ENCODE assay signal across 7 mouse cellular contexts in the genomic region with DNA sequence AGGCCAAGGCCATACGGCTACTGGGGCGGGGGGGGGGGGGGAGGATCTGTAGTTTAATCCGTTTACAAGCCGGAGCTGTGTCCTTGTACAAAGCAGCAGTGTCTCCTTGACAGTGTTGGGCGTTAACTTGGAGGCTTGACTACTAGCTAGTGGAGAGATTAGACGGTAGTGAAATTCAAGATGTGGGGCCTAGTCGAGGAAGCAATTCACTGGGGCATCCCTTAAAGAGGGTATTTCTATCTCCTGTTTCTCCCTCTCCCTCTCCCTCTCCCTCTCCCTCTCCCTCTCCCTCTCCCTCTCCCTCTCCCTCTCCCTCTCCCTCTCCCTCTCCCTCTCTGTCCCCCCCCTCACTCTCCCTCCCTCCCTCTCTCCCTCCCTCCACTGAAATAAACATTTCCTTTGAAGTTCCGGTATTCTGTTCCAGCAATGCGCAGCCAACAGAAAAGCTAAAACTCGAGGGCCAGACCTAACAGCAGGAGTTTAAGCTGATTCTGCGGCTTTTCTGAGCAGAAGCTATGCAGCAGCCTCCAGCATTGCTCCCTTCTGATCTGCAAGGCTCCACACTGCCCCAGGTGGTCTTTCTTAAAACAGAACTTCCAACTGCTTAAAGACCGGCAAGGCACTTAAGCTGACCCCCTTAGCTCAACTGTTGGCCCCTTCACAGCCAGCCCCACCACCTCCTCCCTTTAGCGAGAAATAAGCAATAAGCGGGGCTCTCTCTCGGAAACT. TPM values are rescaled to one million over a fixed set of nuclear protein-coding genes. Genes with fewer than 3 reads are reported as not detected.
DNase-seq lines count a peak whose midpoint lies in the region; ATAC-seq and TF ChIP-seq lines count a peak whose summit lies in the region.

No protein-coding gene starts in this region.

- ATAC-seq in liver, embryonic 11.5 days (replicated peaks; ENCODE audit: low FRiP score), result no peak
- ATAC-seq in neural tube, embryonic 14.5 days (ENCODE audit: low read depth), result peak; percentile 60; the same call in 1 of the 2 replicates

- no peak for TF ChIP-seq POLR2A in CH12.LX (IDR thresholded peaks at IDR 0.05; ENCODE audit: low read depth, low read length)

- peaks cover 4% of the 10 kb centered on the region for H3K27me3 ChIP-seq in CH12.LX (replicated peaks)
- H3K27me3 ChIP-seq in forebrain, embryonic 10.5 days (ENCODE audit: poor library complexity, severe bottlenecking), result peaks cover 53% of the 10 kb centered on the region
- 0 out of 2 replicates have a peak, but pooled peaks cover 2% of the 10 kb centered on the region for H3K27me3 ChIP-seq in liver, embryonic 11.5 days (replicated peaks; ENCODE audit: control insufficient read depth, insufficient read depth, low read length)
- H3K27me3 ChIP-seq in neural tube, embryonic 14.5 days (ENCODE audit: control insufficient read depth, insufficient read depth, low read length), result no peaks in the 10 kb centered on the region

- no peak overlapping the region for H3K9ac ChIP-seq in CH12.LX (ENCODE audit: insufficient read depth, low read depth)
- H3K9ac ChIP-seq in liver, embryonic 11.5 days (ENCODE audit: low read depth, low read length), result no peak overlapping the region
- H3K9ac ChIP-seq in neural tube, embryonic 14.5 days (replicated peaks; ENCODE audit: low read depth, low read length), result no peak overlapping the region

- H3K4me2 ChIP-seq in CH12.LX (ENCODE audit: insufficient read depth, low read depth, poor library complexity, severe bottlenecking), result no peak overlapping the region
- H3K4me2 ChIP-seq in liver, embryonic 11.5 days, result peak overlapping the region; percentile 48
- H3K4me2 ChIP-seq in neural tube, embryonic 14.5 days (ENCODE audit: low read depth, low read length), result peak overlapping the region; percentile 24; the same call in 1 of the 2 replicates

- H3K4me1 ChIP-seq in CH12.LX (ENCODE audit: control insufficient read depth in 1 of 2, insufficient read depth in 2 of 2), result peaks cover 0 to 6% of the 10 kb centered on the region in 2 experiments; a peak in 2 of 4 replicates
- peaks cover 23% of the 10 kb centered on the region for H3K4me1 ChIP-seq in forebrain, embryonic 10.5 days
- no peaks in the 10 kb centered on the region for H3K4me1 ChIP-seq in liver, embryonic 11.5 days (replicated peaks; ENCODE audit: control insufficient read depth, insufficient read depth, low read length)
- H3K4me1 ChIP-seq in neural tube, embryonic 14.5 days (ENCODE audit: control insufficient read depth, insufficient read depth, low read length), result peaks cover 8% of the 10 kb centered on the region; the same call in 1 of the 2 replicates

- 1% methylated on average over 15 of the region's 15 CpGs for WGBS in forebrain, embryonic 10.5 days
- 5% methylated on average over 15 of the region's 15 CpGs for WGBS in liver, embryonic 11.5 days
- WGBS in neural tube, embryonic 14.5 days, result 2% methylated on average over 15 of the region's 15 CpGs

- no peaks in the 10 kb centered on the region for H3K79me2 ChIP-seq in CH12.LX (replicated peaks; ENCODE audit: control insufficient read depth, extremely low read depth, insufficient read depth, poor library complexity, severe bottlenecking)

- H3K36me3 ChIP-seq in CH12.LX (replicated peaks in 1 of 2; ENCODE audit: control insufficient read depth in 1 of 2, insufficient read depth in 1 of 2, low read length in 1 of 2), result peaks cover 0 to under 1% of the 10 kb centered on the region in 2 experiments
- H3K36me3 ChIP-seq in forebrain, embryonic 10.5 days (replicated peaks), result peaks cover under 1% of the 10 kb centered on the region
- H3K36me3 ChIP-seq in liver, embryonic 11.5 days (ENCODE audit: control insufficient read depth, insufficient read depth, low read length), result no peaks in the 10 kb centered on the region
- H3K36me3 ChIP-seq in neural tube, embryonic 14.5 days (ENCODE audit: control insufficient read depth, insufficient read depth, low read length), result no peaks in the 10 kb centered on the region

- H3K27ac ChIP-seq in CH12.LX (ENCODE audit: insufficient read depth, low read depth), result no peak overlapping the region
- peak overlapping the region; percentile 58; the same call in 1 of the 2 replicates for H3K27ac ChIP-seq in forebrain, embryonic 10.5 days
- no peak overlapping the region for H3K27ac ChIP-seq in liver, embryonic 11.5 days (ENCODE audit: low read depth, low read length)
- H3K27ac ChIP-seq in neural tube, embryonic 14.5 days (ENCODE audit: low read depth, low read length), result no peak overlapping the region

- TF ChIP-seq RAD21 in CH12.LX (IDR thresholded peaks at IDR 0.05; ENCODE audit: low read depth, low read length), result no peak; the same call in none of the 2 replicates

- H3K4me3 ChIP-seq in CH12.LX (replicated peaks in 1 of 3; ENCODE audit: low read depth in 2 of 3, low read length in 2 of 3, poor library complexity in 1 of 3), result no peak overlapping the region
- peak overlapping the region; percentile 31 for H3K4me3 ChIP-seq in forebrain, embryonic 10.5 days
- H3K4me3 ChIP-seq in liver, embryonic 11.5 days (ENCODE audit: low read depth, low read length), result no peak overlapping the region
- H3K4me3 ChIP-seq in neural tube, embryonic 14.5 days (ENCODE audit: low read depth, low read length), result no peak overlapping the region

- in situ Hi-C loops in CH12.LX (cut with MboI; ENCODE audit: low pct_ligation_motif_present, low pct_unique_long_range_greater_than_20kb, low sequenced_read_pairs), result loop anchor here (5.0 to 10.0 kb wide), 2 partner anchors 63 to 335 kb away; no protein-coding TSS in a partner anchor

- dilution Hi-C loops in CH12.LX (cut with MboI; ENCODE audit: extremely low pct_ligation_motif_present, extremely low pct_unique_long_range_greater_than_20kb, low sequenced_read_pairs), result no loop called here

- TF ChIP-seq EP300 in CH12.LX (IDR thresholded peaks at IDR 0.05; ENCODE audit: low read length), result no peak

- peak; percentile 20 for DNase-seq in CH12.LX (ENCODE audit: extremely low read depth)
- DNase-seq in ES-CJ7 (ENCODE audit: low read depth, low spot score), result peak; percentile 87
- peak; percentile 54 for DNase-seq in forebrain, embryonic 10.5 days (ENCODE audit: extremely low spot score, low spot score)
- peak; percentile 24 for DNase-seq in induced T-regulatory cell, adult 2 months (ENCODE audit: low read depth)
- no peak for DNase-seq in liver, embryonic 11.5 days (ENCODE audit: low spot score)
- no peak for DNase-seq in urinary bladder, postnatal 14 days (ENCODE audit: low spot score)

- no peaks in the 10 kb centered on the region for H3K9me3 ChIP-seq in CH12.LX (replicated peaks; ENCODE audit: low read length)
- H3K9me3 ChIP-seq in forebrain, embryonic 10.5 days, result no peaks in the 10 kb centered on the region
- H3K9me3 ChIP-seq in liver, embryonic 11.5 days (ENCODE audit: control insufficient read depth, low read length), result no peaks in the 10 kb centered on the region
- no peaks in the 10 kb centered on the region for H3K9me3 ChIP-seq in neural tube, embryonic 14.5 days (ENCODE audit: control insufficient read depth, low read length)

- peak in 1 of 2 experiments; percentile 48; a peak in 2 of 4 replicates for TF ChIP-seq CTCF in CH12.LX (conservative IDR thresholded peaks at IDR 0.05 in 1 of 2, IDR thresholded peaks at IDR 0.05 in 1 of 2; ENCODE audit: low read depth in 2 of 2, low read length in 2 of 2)

TF ChIP-seq in CH12.LX, 34 proteins besides CTCF, POLR2A, EP300 and RAD21:
- TF ChIP-seq TBP (conservative IDR thresholded peaks at IDR 0.05; ENCODE audit: low read depth, low read length) (no peak), IRF4 (IDR thresholded peaks at IDR 0.05; ENCODE audit: low read depth, low read length) (no peak), ZMIZ1 (IDR thresholded peaks at IDR 0.05; ENCODE audit: low read depth, low read length) (no peak), SIN3A (IDR thresholded peaks at IDR 0.05; ENCODE audit: low read length) (no peak), NELFE (IDR thresholded peaks at IDR 0.05; ENCODE audit: low read depth, low read length) (no peak), MAFK (IDR thresholded peaks at IDR 0.05; ENCODE audit: insufficient replicate concordance, low read length) (no peak)
TF ChIP-seq in CH12.LX: peak in this region for 0.

RNA-seq across cellular contexts. Expression of gene Thoc3, which starts 21.0 kb away (rescaled TPM):
- 77.5 and 84.5 TPM in 2 replicates for total RNA-seq in CH12.LX (2012; rRNA removed)
- 72.1 and 81.8 TPM in 2 replicates for total RNA-seq in CH12.LX (2014; rRNA removed)
- 93.1 and 98.7 TPM in 2 replicates for polyA plus RNA-seq in CH12.LX (2012; ENCODE audit: insufficient read length, low read depth)
- 189 and 193 TPM in 2 replicates for polyA plus RNA-seq in forebrain, embryonic 10.5 days (2016; fragmentation: Nextera tagmentation; extraction: Ambion mirVana)
- 121 and 130 TPM in 2 replicates for polyA plus RNA-seq in liver, embryonic 11.5 days (2014; fragmentation: Nextera tagmentation; extraction: Ambion mirVana)
- 91.0 and 102 TPM in 2 replicates for polyA plus RNA-seq in neural tube, embryonic 14.5 days (2014; fragmentation: Nextera tagmentation; extraction: Ambion mirVana)

RNA-seq across cellular contexts. Expression of gene Simc1, which starts 55.9 kb away (rescaled TPM):
- total RNA-seq in CH12.LX (2012; rRNA removed), result 6.8 and 8.1 TPM in 2 replicates
- 4.8 and 6.2 TPM in 2 replicates for total RNA-seq in CH12.LX (2014; rRNA removed)
- polyA plus RNA-seq in CH12.LX (2012; ENCODE audit: insufficient read length, low read depth), result 16.0 and 16.6 TPM in 2 replicates
- polyA plus RNA-seq in forebrain, embryonic 10.5 days (2016; fragmentation: Nextera tagmentation; extraction: Ambion mirVana), result 14.3 and 16.4 TPM in 2 replicates
- polyA plus RNA-seq in liver, embryonic 11.5 days (2014; fragmentation: Nextera tagmentation; extraction: Ambion mirVana), result 10.1 and 11.6 TPM in 2 replicates
- 30.1 and 33.4 TPM in 2 replicates for polyA plus RNA-seq in neural tube, embryonic 14.5 days (2014; fragmentation: Nextera tagmentation; extraction: Ambion mirVana)

Comparison
In these comparisons a context has a peak if more than half of its experiments do, and no peak if none do; other contexts are left out.
1. DNase-seq: peak in CH12.LX (single experiment), ES-CJ7 (single experiment), forebrain, embryonic 10.5 days (single experiment) and induced T-regulatory cell, adult 2 months (single experiment); none in liver, embryonic 11.5 days (single experiment) and urinary bladder, postnatal 14 days (single experiment).